In the genomic region with DNA sequence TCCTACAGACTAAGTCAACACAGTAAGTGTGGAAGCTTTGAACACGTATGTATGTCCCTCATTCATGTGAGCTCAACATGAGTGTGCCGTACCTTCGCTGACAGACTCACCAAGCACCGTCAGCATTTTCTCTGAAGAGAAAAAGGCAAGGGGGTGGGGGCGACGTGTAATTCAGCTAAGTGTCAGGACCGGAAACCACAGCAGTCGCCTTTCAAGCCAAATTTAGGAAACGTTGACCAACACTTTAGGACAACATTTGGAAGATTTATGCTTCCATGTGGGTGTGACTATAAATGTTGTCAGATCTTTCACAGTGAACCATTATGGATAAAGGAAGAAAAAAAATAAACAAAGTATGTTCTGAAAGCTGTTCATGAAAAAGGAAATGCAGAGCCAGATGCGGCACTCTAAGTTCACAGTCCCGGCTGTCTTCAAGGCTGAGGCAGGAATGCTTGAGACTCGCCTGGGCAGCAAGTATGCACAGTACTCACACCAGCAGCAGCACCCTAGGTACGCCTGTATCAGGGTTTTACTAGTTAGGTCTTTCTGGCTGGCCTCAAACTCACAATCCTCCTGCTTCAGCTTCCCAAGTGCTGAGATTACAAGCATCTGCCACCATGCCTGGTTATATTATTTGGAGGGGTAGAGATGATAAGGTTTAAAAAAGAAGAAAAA, we compare ENCODE assay signal across 10 mouse cellular contexts. TPM values are rescaled to one million over a fixed set of nuclear protein-coding genes. Genes with fewer than 3 reads are reported as not detected.
DNase-seq lines count a peak whose midpoint lies in the region; ATAC-seq and TF ChIP-seq lines count a peak whose summit lies in the region.
"Had no signal": no experiment of that assay in that cellular context is flagged by ENCODE, and none has a peak within 500 bp of the region (broad histone marks: within the 10 kb centered on the region; RNA-seq: fewer than 3 reads in every experiment).

No protein-coding gene starts in this region.

- 8% methylated on average over 13 of the region's 13 CpGs for WGBS in liver, embryonic 15.5 days (ENCODE audit: insufficient replicate concordance)
- 22% methylated on average over 13 of the region's 13 CpGs for WGBS in liver, embryonic 12.5 days (ENCODE audit: insufficient replicate concordance)
- 42% methylated on average over 13 of the region's 13 CpGs for WGBS in intestine, embryonic 14.5 days
- 72% methylated on average over 13 of the region's 13 CpGs for WGBS in hindbrain, embryonic 16.5 days

- no peak overlapping the region for H3K9ac ChIP-seq in liver, embryonic 15.5 days
- no peak overlapping the region for H3K9ac ChIP-seq in liver, embryonic 12.5 days
- no peak overlapping the region for H3K9ac ChIP-seq in intestine, embryonic 14.5 days (ENCODE audit: low read length)
- no peak overlapping the region for H3K9ac ChIP-seq in hindbrain, embryonic 16.5 days (ENCODE audit: low read depth, low read length)

- POLR2A ChIA-PET in Patski (lab: Charles Lee), result interaction anchor here (0.5 to 1.7 kb wide), 7 partner anchors 10 to 47 kb away, joined by 3 to 6 read pairs (median 4); partner anchors contain the start of gene Lima1

- 0 out of 2 replicates have a peak overlapping the region, but pooled peaks have one; percentile 10 for H3K27ac ChIP-seq in liver, embryonic 15.5 days (replicated peaks)
- H3K27ac ChIP-seq in liver, embryonic 12.5 days, result no peak overlapping the region
- H3K27ac ChIP-seq in intestine, embryonic 14.5 days (ENCODE audit: low read depth), result peak overlapping the region; percentile 59
- no peak overlapping the region for H3K27ac ChIP-seq in hindbrain, embryonic 16.5 days (ENCODE audit: low read depth, low read length)
- H3K27ac ChIP-seq: macrophage had no signal

- DNase-seq in Patski (ENCODE audit: low read depth, low spot score), result no peak
- no peak for DNase-seq in intestine, embryonic 14.5 days (ENCODE audit: low spot score)
- no peak for DNase-seq in frontal cortex, postnatal 14 days (ENCODE audit: low spot score in 2 of 2)
- DNase-seq in adrenal gland, adult (ENCODE audit: inconsistent age in 2 of 2, low spot score in 1 of 2), result no peak
- DNase-seq: heart, postnatal 10 days had no signal

- peaks cover 18% of the 10 kb centered on the region for H3K4me1 ChIP-seq in liver, embryonic 15.5 days (replicated peaks)
- H3K4me1 ChIP-seq in liver, embryonic 12.5 days, result 0 out of 2 replicates have a peak, but pooled peaks cover 12% of the 10 kb centered on the region
- H3K4me1 ChIP-seq in intestine, embryonic 14.5 days (replicated peaks; ENCODE audit: control insufficient read depth, insufficient read depth, low read length), result peaks cover 29% of the 10 kb centered on the region
- H3K4me1 ChIP-seq in hindbrain, embryonic 16.5 days (ENCODE audit: control insufficient read depth, insufficient read depth, low read depth, low read length), result peaks cover 2% of the 10 kb centered on the region; the same call in 1 of the 2 replicates

- no peaks in the 10 kb centered on the region for H3K9me3 ChIP-seq in liver, embryonic 15.5 days (replicated peaks)
- no peaks in the 10 kb centered on the region for H3K9me3 ChIP-seq in liver, embryonic 12.5 days (replicated peaks)
- no peaks in the 10 kb centered on the region for H3K9me3 ChIP-seq in intestine, embryonic 14.5 days (ENCODE audit: control insufficient read depth, low read length)
- no peaks in the 10 kb centered on the region for H3K9me3 ChIP-seq in hindbrain, embryonic 16.5 days (ENCODE audit: control insufficient read depth, low read length)

- in situ Hi-C loops in Patski (cut with MboI; ENCODE audit: low pct_unique_long_range_greater_than_20kb), result loop anchor here (5.0 kb wide), 1 partner anchor 45 kb away; no protein-coding TSS in a partner anchor

- no peak overlapping the region for H3K4me3 ChIP-seq in liver, embryonic 15.5 days (replicated peaks)
- no peak overlapping the region for H3K4me3 ChIP-seq in liver, embryonic 12.5 days
- H3K4me3 ChIP-seq in intestine, embryonic 14.5 days (ENCODE audit: low read depth, low read length), result no peak overlapping the region
- H3K4me3 ChIP-seq in hindbrain, embryonic 16.5 days (ENCODE audit: low read length), result no peak overlapping the region

- H3K4me2 ChIP-seq in liver, embryonic 15.5 days, result no peak overlapping the region
- H3K4me2 ChIP-seq in liver, embryonic 12.5 days, result no peak overlapping the region
- peak overlapping the region; percentile 18; the same call in 1 of the 2 replicates for H3K4me2 ChIP-seq in intestine, embryonic 14.5 days (ENCODE audit: low read length)
- H3K4me2 ChIP-seq in hindbrain, embryonic 16.5 days (ENCODE audit: low read length), result no peak overlapping the region

- ATAC-seq in liver, embryonic 15.5 days (ENCODE audit: insufficient read depth), result no peak
- ATAC-seq in liver, embryonic 12.5 days, result no peak
- ATAC-seq in Patski, result peak; percentile 45
- 0 out of 2 replicates have a peak, but pooled peaks have one; percentile 34 for ATAC-seq in intestine, embryonic 14.5 days (replicated peaks; ENCODE audit: low FRiP score, low TSS enrichment, low read depth)
- peak; percentile 31 for ATAC-seq in megakaryocyte progenitor cell, adult 5-6 weeks (replicated peaks; ENCODE audit: poor library complexity)
- ATAC-seq in hindbrain, embryonic 16.5 days, result no peak

- CTCF ChIA-PET in Patski (lab: Charles Lee), result interaction anchor here (1.0 to 1.9 kb wide), 6 partner anchors 15 to 57 kb away, joined by 3 to 9 read pairs (median 4); no protein-coding TSS in a partner anchor

- no peaks in the 10 kb centered on the region for H3K36me3 ChIP-seq in liver, embryonic 15.5 days (replicated peaks)
- H3K36me3 ChIP-seq in liver, embryonic 12.5 days, result no peaks in the 10 kb centered on the region
- H3K36me3 ChIP-seq in intestine, embryonic 14.5 days (ENCODE audit: control insufficient read depth, insufficient read depth, low read length), result no peaks in the 10 kb centered on the region
- H3K36me3 ChIP-seq in hindbrain, embryonic 16.5 days (ENCODE audit: control insufficient read depth, insufficient read depth, low read length), result no peaks in the 10 kb centered on the region

- no peak for TF ChIP-seq CTCF in Patski (IDR thresholded peaks at IDR 0.05)

- H3K27me3 ChIP-seq in liver, embryonic 15.5 days, result no peaks in the 10 kb centered on the region
- H3K27me3 ChIP-seq in liver, embryonic 12.5 days (replicated peaks), result no peaks in the 10 kb centered on the region
- no peaks in the 10 kb centered on the region for H3K27me3 ChIP-seq in Patski
- H3K27me3 ChIP-seq in intestine, embryonic 14.5 days (replicated peaks; ENCODE audit: control insufficient read depth, insufficient read depth, low read length), result no peaks in the 10 kb centered on the region
- H3K27me3 ChIP-seq in hindbrain, embryonic 16.5 days (replicated peaks; ENCODE audit: control insufficient read depth, insufficient read depth, low read length), result no peaks in the 10 kb centered on the region

RNA-seq across cellular contexts. Expression of gene Lima1, which starts 27.9 kb away (rescaled TPM):
- 10.0 and 10.3 TPM in 2 replicates for polyA plus RNA-seq in liver, embryonic 15.5 days (2015; fragmentation: Nextera tagmentation; extraction: Ambion mirVana)
- polyA plus RNA-seq in liver, embryonic 12.5 days (2016; fragmentation: Nextera tagmentation; extraction: Ambion mirVana), result 10.6 and 11.0 TPM in 2 replicates
- 140 TPM for polyA plus RNA-seq in Patski (2021)
- polyA plus RNA-seq in intestine, embryonic 14.5 days (2014; fragmentation: Nextera tagmentation; extraction: Ambion mirVana), result 80.3 and 87.9 TPM in 2 replicates
- total RNA-seq in megakaryocyte progenitor cell, adult 5-6 weeks (2015), result 4.8 and 5.0 TPM in 2 replicates
- 4.2 and 4.8 TPM in 2 replicates for total RNA-seq in megakaryocyte progenitor cell, adult 5-6 weeks (2017)
- polyA plus RNA-seq in hindbrain, embryonic 16.5 days (2015; fragmentation: Nextera tagmentation; extraction: Ambion mirVana), result 12.9 and 15.3 TPM in 2 replicates

Comparison
In these comparisons a context has a peak if more than half of its experiments do, and no peak if none do; other contexts are left out.
1. H3K27ac ChIP-seq: peak in liver, embryonic 15.5 days (single experiment) and intestine, embryonic 14.5 days (single experiment); none in liver, embryonic 12.5 days (single experiment) and hindbrain, embryonic 16.5 days (single experiment).
2. ATAC-seq: peak in Patski (single experiment), intestine, embryonic 14.5 days (single experiment) and megakaryocyte progenitor cell, adult 5-6 weeks (single experiment); none in liver, embryonic 15.5 days (single experiment), liver, embryonic 12.5 days (single experiment) and hindbrain, embryonic 16.5 days (single experiment).